Mouse (Mus musculus) embryonic fibroblast, embryonic 13.5 days (primary cell): ENCODE results near the gene Twistnb.
A peak's percentile ranks its signal among the peaks of the same experiment; 100 is the strongest.

ENCODE experiments used
- CTCF ChIP-seq: IDR thresholded peaks from 2 replicates; pipeline ENCODE4 v1.5.1; 2011; ENCODE audit warnings: mild to moderate bottlenecking, control low read depth, low read length, moderate library complexity, borderline replicate concordance; ENCODE audit not compliant: insufficient read depth
- POLR2A ChIP-seq: IDR thresholded peaks from 2 replicates; pipeline ENCODE4 v1.6.1; 2011; ENCODE audit warnings: low read depth, mild to moderate bottlenecking, control low read depth, low read length, moderate library complexity

- TF ChIP-seq CTCF (no peak), POLR2A (peak; percentile 79)
These were observed at the start of gene Twistnb for GRCm38 (mm10) chr12:33429387-33430160.
